Mouse (Mus musculus) heart, embryonic 16.5 days (tissue): ENCODE data around the gene Tecta. TPM values are rescaled to one million over a fixed set of nuclear protein-coding genes. Genes with fewer than 3 reads are reported as not detected.

ENCODE experiments used
- ATAC-seq: fragments of 200-750 bp; cut with Nextera tagmentation; replicated peaks from 2 replicates; pipeline ENCODE4 v1.8.0; 2017; ENCODE audit warnings: moderate number of reproducible peaks; ENCODE audit not compliant: insufficient read depth, low FRiP score; ENCODE audit errors: extremely low read depth
- H3K27ac ChIP-seq: fragments of 300-500 bp; sonication (generic); 2 replicates; pipeline ENCODE4 v1.5.1; 2014; ENCODE audit warnings: mild to moderate bottlenecking, low read length, control low read depth, moderate library complexity
- H3K27me3 ChIP-seq: fragments of 300-500 bp; sonication (generic); 2 replicates; pipeline ENCODE4 v1.6.1; 2014; ENCODE audit warnings: low read length, mixed read lengths; ENCODE audit not compliant: control insufficient read depth, insufficient read depth
- H3K36me3 ChIP-seq: fragments of 300-500 bp; sonication (generic); 2 replicates; pipeline ENCODE4 v1.6.1; 2014; ENCODE audit not compliant: control insufficient read depth, insufficient read depth
- H3K4me1 ChIP-seq: fragments of 300-500 bp; sonication (generic); 2 replicates; pipeline ENCODE4 v1.6.1; 2014; ENCODE audit warnings: low read length, mixed read lengths; ENCODE audit not compliant: control insufficient read depth, insufficient read depth
- H3K4me2 ChIP-seq: fragments of 300-500 bp; sonication (generic); 2 replicates; pipeline ENCODE4 v1.6.1; 2014; ENCODE audit warnings: low read depth, mild to moderate bottlenecking, control low read depth, low read length
- H3K4me3 ChIP-seq: fragments of 300-500 bp; sonication (generic); 2 replicates; pipeline ENCODE4 v1.5.1; 2014; ENCODE audit warnings: mild to moderate bottlenecking, control low read depth, low read length
- H3K9ac ChIP-seq: fragments of 300-500 bp; sonication (generic); 2 replicates; pipeline ENCODE4 v1.6.1; 2014; ENCODE audit warnings: low read length, control low read depth
- H3K9me3 ChIP-seq: fragments of 300-500 bp; sonication (generic); replicated peaks from 2 replicates; pipeline ENCODE4 v1.6.1; 2016; ENCODE audit warnings: low read length; ENCODE audit not compliant: control insufficient read depth
- WGBS: fragments of 180-500 bp; shearing (Covaris S2); extraction: QIAGEN DNeasy Blood & Tissue Kit; methylation state at CpG from one replicate; pipeline ENCODE4 v1.1.7; 2014; 5-methylcytosine and 5-hydroxymethylcytosine counted together
- microRNA-seq: library from miRNA; unstranded; fragments of <30 nt; microRNA quantifications from one replicate; pipeline ENCODE4, GENCODE M21; 2017
- polyA plus RNA-seq: library from polyadenylated mRNA; unstranded; fragments of >200 nt; fragmentation: Nextera tagmentation; extraction: Ambion mirVana; gene quantifications from 2 replicates; pipeline ENCODE4 v1.2.1, GENCODE M21; 2015

Gene Tecta
- polyA plus RNA-seq, 1 experiment from 2014 or later: 0.01 TPM

GRCm38 (mm10) chr9:42301082-42301633 lies 98.6 kb downstream of the Tecta start:
- Histone ChIP-seq H3K9me3 (no peaks in the 10 kb centered on the region), H3K36me3 (no peaks in the 10 kb centered on the region), H3K9ac (no peak overlapping the region), H3K4me1 (no peaks in the 10 kb centered on the region), H3K27me3 (no peaks in the 10 kb centered on the region), H3K4me3 (no peak overlapping the region), H3K4me2 (no peak overlapping the region), H3K27ac (no peak overlapping the region)
- whole genome bisulfite sequencing: 80% methylated on average over 6 of the region's 6 CpGs
- ATAC-seq: no peak

GRCm38 (mm10) chr9:42296297-42296922 lies 103.3 kb downstream of the Tecta start:
- ATAC-seq: no peak
- Histone ChIP-seq H3K27ac (no peak overlapping the region), H3K4me2 (no peak overlapping the region), H3K27me3 (no peaks in the 10 kb centered on the region), H3K4me1 (no peaks in the 10 kb centered on the region), H3K9me3 (no peaks in the 10 kb centered on the region), H3K36me3 (no peaks in the 10 kb centered on the region), H3K4me3 (no peak overlapping the region), H3K9ac (no peak overlapping the region)
- 89% methylated on average over 10 of the region's 10 CpGs for WGBS

- Histone ChIP-seq H3K9me3 (no peaks in the 10 kb centered on the region), H3K27ac (no peak overlapping the region), H3K4me2 (no peak overlapping the region), H3K4me1 (no peaks in the 10 kb centered on the region), H3K9ac (no peak overlapping the region), H3K4me3 (no peak overlapping the region), H3K27me3 (no peaks in the 10 kb centered on the region), H3K36me3 (no peaks in the 10 kb centered on the region)
- WGBS: 68% methylated on average over 2 of the region's 2 CpGs
- ATAC-seq: no peak
Measured at GRCm38 (mm10) chr9:42294131-42294530, 105.6 kb downstream of the Tecta start.

GRCm38 (mm10) chr9:42293596-42293995 lies 106.1 kb downstream of the Tecta start:
- ATAC-seq: no peak
- Histone ChIP-seq H3K4me1 (no peaks in the 10 kb centered on the region), H3K4me3 (no peak overlapping the region), H3K36me3 (no peaks in the 10 kb centered on the region), H3K9ac (no peak overlapping the region), H3K9me3 (no peaks in the 10 kb centered on the region), H3K4me2 (no peak overlapping the region), H3K27ac (no peak overlapping the region), H3K27me3 (no peaks in the 10 kb centered on the region)
- 70% methylated on average over 3 of the region's 3 CpGs for WGBS

- no peak for ATAC-seq
- Histone ChIP-seq H3K9me3 (no peaks in the 10 kb centered on the region), H3K36me3 (no peaks in the 10 kb centered on the region), H3K4me1 (no peaks in the 10 kb centered on the region), H3K4me3 (no peak overlapping the region), H3K9ac (no peak overlapping the region), H3K4me2 (no peak overlapping the region), H3K27ac (no peak overlapping the region), H3K27me3 (no peaks in the 10 kb centered on the region)
- WGBS: 58% methylated on average over 7 of the region's 7 CpGs
Measured at GRCm38 (mm10) chr9:42293051-42293450, 106.7 kb downstream of the Tecta start.

GRCm38 (mm10) chr9:42279676-42280075 lies 120.1 kb downstream of the Tecta start:
- WGBS: 62% methylated on average over 4 of the region's 4 CpGs

More at GRCm38 (mm10) chr9:42279676-42280075, 120.1 kb downstream of the Tecta start:
- no peak for ATAC-seq
- Histone ChIP-seq H3K27me3 (no peaks in the 10 kb centered on the region), H3K36me3 (no peaks in the 10 kb centered on the region), H3K4me3 (no peak overlapping the region), H3K9me3 (0 out of 2 replicates have a peak, but pooled peaks cover 2% of the 10 kb centered on the region), H3K4me2 (no peak overlapping the region), H3K4me1 (no peaks in the 10 kb centered on the region), H3K9ac (no peak overlapping the region), H3K27ac (no peak overlapping the region)

Small RNAs within 50 kb of the gene (microRNA-seq; reads per million reads assigned to microRNA genes)
- gene Gm44311: not detected

Other genes with a start within 250 kb of the Tecta start
- gene Sc5d, start 135.7 kb downstream of the Tecta start, polyA plus RNA-seq: 21.4 and 27.4 TPM in 2 replicates
- 2.5 and 2.9 TPM in 2 replicates for gene Tbcel, start 107.9 kb upstream of the Tecta start, polyA plus RNA-seq